Mouse (Mus musculus): Measurements from ENCODE around the gene Lpcat3. TPM values are rescaled to one million over a fixed set of nuclear protein-coding genes. Genes with fewer than 3 reads are reported as not detected.

Gene Lpcat3
- total and polyA plus RNA-seq, 2 experiments from 2014 or later = 49.3 to 62.7 TPM

DNA sequence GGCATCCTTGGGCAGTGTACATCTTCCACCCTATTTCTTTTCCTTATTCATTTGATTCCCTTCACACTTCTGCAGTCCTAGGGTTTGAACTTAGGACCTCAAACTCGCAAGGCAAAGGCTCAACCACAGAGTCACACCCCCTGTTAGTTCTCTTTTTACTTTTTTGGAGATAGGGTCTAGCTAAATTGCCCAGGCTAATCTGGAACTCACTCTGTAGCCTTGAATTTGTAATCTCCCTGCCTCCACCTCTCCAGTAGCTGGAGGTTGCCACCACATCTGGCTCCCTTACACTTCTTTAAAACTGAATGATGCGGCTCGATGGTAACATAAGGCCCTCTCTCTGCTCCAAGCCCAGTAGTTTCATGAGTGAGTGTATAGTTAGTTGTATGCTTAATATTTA lies 71.6 kb downstream of the Lpcat3 start:
- DNase-seq (ENCODE audit: low spot score) (no peak), ATAC-seq (ENCODE audit: insufficient read depth, low read depth) (no peak)
- Histone ChIP-seq H3K27me3 (ENCODE audit: control insufficient read depth, insufficient read depth, low read length) (no peaks in the 10 kb centered on the region), H3K36me3 (replicated peaks; ENCODE audit: control insufficient read depth, insufficient read depth, low read length) (no peaks in the 10 kb centered on the region; the same call in 1 of the 2 replicates), H3K27ac (ENCODE audit: low read depth) (no peak overlapping the region), H3K4me2 (ENCODE audit: low read depth, low read length) (no peak overlapping the region), H3K4me3 (ENCODE audit: low read depth, low read length) (no peak overlapping the region), H3K4me1 (ENCODE audit: control insufficient read depth, insufficient read depth) (peaks cover 3% of the 10 kb centered on the region; the same call in 1 of the 2 replicates), H3K9ac (replicated peaks; ENCODE audit: low read depth, low read length) (no peak overlapping the region), H3K9me3 (replicated peaks; ENCODE audit: control insufficient read depth, low read length) (no peaks in the 10 kb centered on the region)
- TF ChIP-seq EP300 (IDR thresholded peaks at IDR 0.05; ENCODE audit: low read depth) = no peak
- no peak for TF ChIP-seq CTCF (IDR thresholded peaks at IDR 0.05; ENCODE audit: low read depth)
- 83% methylated on average over 3 of the region's 3 CpGs for WGBS

- no peaks in the 10 kb centered on the region for H3K27me3 ChIP-seq (ENCODE audit: control insufficient read depth, insufficient read depth, low read length)
- TF ChIP-seq EP300 (IDR thresholded peaks at IDR 0.05; ENCODE audit: low read depth) (no peak), CTCF (IDR thresholded peaks at IDR 0.05; ENCODE audit: low read depth) (no peak)
- no peak overlapping the region for H3K9ac ChIP-seq (replicated peaks; ENCODE audit: low read depth, low read length)
- no peaks in the 10 kb centered on the region for H3K9me3 ChIP-seq (replicated peaks; ENCODE audit: control insufficient read depth, low read length)
- 89% methylated on average over 11 of the region's 11 CpGs for WGBS
- peaks cover 8% of the 10 kb centered on the region; the same call in 1 of the 2 replicates for H3K4me1 ChIP-seq (ENCODE audit: control insufficient read depth, insufficient read depth)
- no peak for ATAC-seq (ENCODE audit: insufficient read depth, low read depth)
- no peak overlapping the region for H3K4me3 ChIP-seq (ENCODE audit: low read depth, low read length)
- H3K27ac ChIP-seq (ENCODE audit: low read depth) = no peak overlapping the region
- no peaks in the 10 kb centered on the region; the same call in 1 of the 2 replicates for H3K36me3 ChIP-seq (replicated peaks; ENCODE audit: control insufficient read depth, insufficient read depth, low read length)
- DNase-seq (ENCODE audit: low spot score) = no peak
- no peak overlapping the region for H3K4me2 ChIP-seq (ENCODE audit: low read depth, low read length)
Measured at GRCm38 (mm10) chr6:124737040-124737439, 74.2 kb downstream of the Lpcat3 start.

GRCm38 (mm10) chr6:124738511-124739023 lies 75.7 kb downstream of the Lpcat3 start, which contains the start of gene Ptpn6:
Gene Ptpn6, minus strand, starts transcription at chr6:124738714.
- H3K4me2 ChIP-seq (ENCODE audit: low read depth, low read length) = peak within 1 kb of the TSS; percentile 11; the same call in 1 of the 2 replicates
- no peak within 1 kb of the TSS for H3K4me3 ChIP-seq (ENCODE audit: low read depth, low read length)
- ATAC-seq (ENCODE audit: insufficient read depth, low read depth) (no peak), DNase-seq (ENCODE audit: low spot score) (no peak)
- no peak within 1 kb of the TSS for H3K27ac ChIP-seq (ENCODE audit: low read depth)
- TF ChIP-seq EP300 (IDR thresholded peaks at IDR 0.05; ENCODE audit: low read depth) (no peak), CTCF (IDR thresholded peaks at IDR 0.05; ENCODE audit: low read depth) (no peak)
- 40% methylated on average over 15 of the region's 15 CpGs for WGBS
- H3K36me3 ChIP-seq (replicated peaks; ENCODE audit: control insufficient read depth, insufficient read depth, low read length) = peaks cover 8% of the 10 kb centered on the region
- peaks cover 5% of the 10 kb centered on the region; the same call in 1 of the 2 replicates for H3K4me1 ChIP-seq (ENCODE audit: control insufficient read depth, insufficient read depth)
- no peaks in the 10 kb centered on the region for H3K27me3 ChIP-seq (ENCODE audit: control insufficient read depth, insufficient read depth, low read length)
- no peaks in the 10 kb centered on the region for H3K9me3 ChIP-seq (replicated peaks; ENCODE audit: control insufficient read depth, low read length)
- no peak within 1 kb of the TSS; the same call in 1 of the 2 replicates for H3K9ac ChIP-seq (replicated peaks; ENCODE audit: low read depth, low read length)

DNA sequence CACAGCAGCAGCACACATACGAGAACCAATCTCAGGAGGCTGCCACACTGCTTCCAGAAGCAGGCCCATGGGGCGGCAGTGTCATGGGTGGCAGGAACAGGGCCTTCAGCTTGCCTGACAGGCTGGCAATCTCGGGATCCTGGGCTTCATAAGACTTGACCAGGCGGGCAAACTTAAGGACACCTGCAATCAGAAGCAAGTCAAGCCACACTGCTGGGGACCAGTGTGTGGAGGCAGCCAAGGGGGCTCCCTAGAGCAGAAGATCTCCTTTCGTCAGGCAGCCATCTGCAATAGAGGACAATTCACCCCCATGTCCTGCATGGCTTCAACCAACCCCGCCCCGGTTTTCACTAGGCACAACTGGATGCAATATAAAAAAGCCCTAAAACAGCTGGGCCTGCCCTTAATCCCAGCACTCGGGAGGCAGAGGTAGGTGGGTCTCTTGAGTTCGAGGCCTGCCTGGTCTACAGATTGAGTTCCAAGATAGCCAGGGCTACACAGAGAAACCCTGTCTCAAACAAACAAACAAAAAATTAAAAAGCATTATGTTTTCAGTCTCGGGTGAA lies 76.5 kb downstream of the Lpcat3 start:
- Histone ChIP-seq H3K4me2 (ENCODE audit: low read depth, low read length) (0 out of 2 replicates have a peak overlapping the region, but pooled peaks have one; percentile 84), H3K9ac (replicated peaks; ENCODE audit: low read depth, low read length) (no peak overlapping the region; the same call in 1 of the 2 replicates), H3K36me3 (replicated peaks; ENCODE audit: control insufficient read depth, insufficient read depth, low read length) (peaks cover 12% of the 10 kb centered on the region), H3K27ac (ENCODE audit: low read depth) (no peak overlapping the region), H3K4me1 (ENCODE audit: control insufficient read depth, insufficient read depth) (peaks cover 5% of the 10 kb centered on the region; the same call in 1 of the 2 replicates), H3K9me3 (replicated peaks; ENCODE audit: control insufficient read depth, low read length) (no peaks in the 10 kb centered on the region), H3K27me3 (ENCODE audit: control insufficient read depth, insufficient read depth, low read length) (no peaks in the 10 kb centered on the region), H3K4me3 (ENCODE audit: low read depth, low read length) (no peak overlapping the region)
- DNase-seq (ENCODE audit: low spot score) = no peak
- ATAC-seq (ENCODE audit: insufficient read depth, low read depth) = no peak
- TF ChIP-seq CTCF (IDR thresholded peaks at IDR 0.05; ENCODE audit: low read depth) (no peak), EP300 (IDR thresholded peaks at IDR 0.05; ENCODE audit: low read depth) (no peak)
- WGBS = 87% methylated on average over 10 of the region's 10 CpGs

DNA sequence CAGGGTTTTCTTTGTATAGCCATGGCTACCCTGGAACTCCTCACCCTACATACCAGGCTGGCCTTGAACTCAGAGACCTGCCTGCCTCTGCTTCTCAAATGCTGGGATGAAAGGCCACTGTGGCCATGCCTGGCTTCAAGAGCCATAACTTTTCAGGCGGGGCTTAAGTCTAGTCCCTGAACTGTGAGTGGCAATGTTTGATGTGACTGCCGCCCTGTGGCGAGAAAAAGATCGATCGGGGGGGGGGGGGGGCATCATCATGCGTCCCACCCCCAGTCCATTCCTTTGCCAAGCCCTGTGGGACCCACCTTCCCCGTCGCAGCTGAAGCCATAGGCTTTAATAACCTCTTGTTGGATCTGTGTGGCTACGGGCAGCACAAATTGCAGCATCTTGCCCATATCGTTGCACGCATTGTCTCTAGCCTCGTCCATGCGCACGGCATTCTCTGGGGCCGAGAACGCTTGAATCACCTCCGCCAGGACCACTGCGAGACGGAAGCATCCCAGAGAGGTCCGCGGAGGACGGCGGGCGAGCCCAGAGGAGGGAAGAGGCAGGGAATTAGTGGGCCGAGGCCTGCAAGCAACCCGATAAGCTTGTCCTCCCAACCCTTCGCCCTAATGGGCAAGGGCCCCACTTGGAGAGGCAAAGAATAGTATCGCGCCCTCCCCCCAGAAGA lies 77.5 kb downstream of the Lpcat3 start:
- Histone ChIP-seq H3K9ac (replicated peaks; ENCODE audit: low read depth, low read length) (peak overlapping the region; percentile 74), H3K9me3 (replicated peaks; ENCODE audit: control insufficient read depth, low read length) (no peaks in the 10 kb centered on the region), H3K27ac (ENCODE audit: low read depth) (peak overlapping the region; percentile 98), H3K4me2 (ENCODE audit: low read depth, low read length) (peak overlapping the region; percentile 84), H3K27me3 (ENCODE audit: control insufficient read depth, insufficient read depth, low read length) (no peaks in the 10 kb centered on the region), H3K4me1 (ENCODE audit: control insufficient read depth, insufficient read depth) (peaks cover 5% of the 10 kb centered on the region; the same call in 1 of the 2 replicates), H3K36me3 (replicated peaks; ENCODE audit: control insufficient read depth, insufficient read depth, low read length) (peaks cover 16% of the 10 kb centered on the region), H3K4me3 (ENCODE audit: low read depth, low read length) (peak overlapping the region; percentile 64)
- under 1% methylated on average over 29 of the region's 29 CpGs for WGBS
- ATAC-seq (ENCODE audit: insufficient read depth, low read depth) (peak; percentile 37), DNase-seq (ENCODE audit: low spot score) (peak; percentile 67)
- TF ChIP-seq CTCF (IDR thresholded peaks at IDR 0.05; ENCODE audit: low read depth) = peak; percentile 56
- TF ChIP-seq EP300 (IDR thresholded peaks at IDR 0.05; ENCODE audit: low read depth) = no peak
